Mouse (Mus musculus) hindbrain, embryonic 16.5 days (tissue): ENCODE results near the gene Gtf2i. TPM values are rescaled to one million over a fixed set of nuclear protein-coding genes. Genes with fewer than 3 reads are reported as not detected.

Source experiments
- ATAC-seq: fragments of 200-750 bp; cut with Nextera tagmentation; 2 replicates; pipeline ENCODE4 v1.8.0; 2017; ENCODE audit warnings: moderate TSS enrichment, moderate library complexity
- H3K27ac ChIP-seq: fragments of 300-500 bp; sonication (generic); 2 replicates; pipeline ENCODE4 v1.5.1; 2014; ENCODE audit warnings: low read depth, mild to moderate bottlenecking, control low read depth, low read length, moderate library complexity
- H3K27me3 ChIP-seq: fragments of 300-500 bp; sonication (generic); replicated peaks from 2 replicates; pipeline ENCODE4 v1.6.1; 2014; ENCODE audit warnings: low read length; ENCODE audit not compliant: control insufficient read depth, insufficient read depth
- H3K36me3 ChIP-seq: fragments of 300-500 bp; sonication (generic); 2 replicates; pipeline ENCODE4 v1.6.1; 2014; ENCODE audit warnings: mild to moderate bottlenecking, low read length, moderate library complexity, mixed read lengths; ENCODE audit not compliant: control insufficient read depth, insufficient read depth
- H3K4me1 ChIP-seq: fragments of 300-500 bp; sonication (generic); 2 replicates; pipeline ENCODE4 v1.6.1; 2014; ENCODE audit warnings: low read depth, low read length; ENCODE audit not compliant: control insufficient read depth, insufficient read depth
- H3K4me2 ChIP-seq: fragments of 300-500 bp; sonication (generic); 2 replicates; pipeline ENCODE4 v1.6.1; 2014; ENCODE audit warnings: mild to moderate bottlenecking, low read length, control low read depth, moderate library complexity
- H3K4me3 ChIP-seq: fragments of 300-500 bp; sonication (generic); 2 replicates; pipeline ENCODE4 v1.5.1; 2014; ENCODE audit warnings: mild to moderate bottlenecking, low read length, control low read depth, moderate library complexity
- H3K9ac ChIP-seq: fragments of 300-500 bp; sonication (generic); 2 replicates; pipeline ENCODE4 v1.6.1; 2014; ENCODE audit warnings: low read depth, mild to moderate bottlenecking, control low read depth, low read length, moderate library complexity
- H3K9me3 ChIP-seq: fragments of 300-500 bp; sonication (generic); 2 replicates; pipeline ENCODE4 v1.6.1; 2014; ENCODE audit warnings: mild to moderate bottlenecking, low read length, moderate library complexity; ENCODE audit not compliant: control insufficient read depth
- WGBS: fragments of 180-500 bp; shearing (Covaris S2); extraction: QIAGEN DNeasy Blood & Tissue Kit; methylation state at CpG from one replicate; pipeline ENCODE4 v1.1.7; 2014; 5-methylcytosine and 5-hydroxymethylcytosine counted together
- polyA plus RNA-seq: library from polyadenylated mRNA; unstranded; fragments of >200 nt; fragmentation: Nextera tagmentation; extraction: Ambion mirVana; gene quantifications from 2 replicates; pipeline ENCODE4 v1.2.1, GENCODE M21; 2015

Gtf2i gene
- polyA plus RNA-seq, 1 experiment from 2014 or later = 132 TPM

- no peaks in the 10 kb centered on the region for H3K9me3 ChIP-seq
- 91% methylated on average over 6 of the region's 6 CpGs for WGBS
- no peak overlapping the region for H3K4me2 ChIP-seq
- no peaks in the 10 kb centered on the region for H3K27me3 ChIP-seq
- no peak for ATAC-seq
- H3K9ac ChIP-seq = no peak overlapping the region
- no peak overlapping the region for H3K4me3 ChIP-seq
- H3K36me3 ChIP-seq = no peaks in the 10 kb centered on the region
- no peak overlapping the region for H3K27ac ChIP-seq
- no peaks in the 10 kb centered on the region for H3K4me1 ChIP-seq
Measured at GRCm38 (mm10) chr5:134328482-134329001, 14.0 kb upstream of the Gtf2i start.

GRCm38 (mm10) chr5:134325856-134326566 lies 11.5 kb upstream of the Gtf2i start:
- ATAC-seq = no peak
- Histone ChIP-seq H3K27me3 (no peaks in the 10 kb centered on the region), H3K9ac (no peak overlapping the region), H3K4me1 (no peaks in the 10 kb centered on the region), H3K4me3 (no peak overlapping the region), H3K27ac (no peak overlapping the region), H3K4me2 (no peak overlapping the region), H3K9me3 (no peaks in the 10 kb centered on the region), H3K36me3 (no peaks in the 10 kb centered on the region)
- 80% methylated on average over 13 of the region's 13 CpGs for WGBS

DNA sequence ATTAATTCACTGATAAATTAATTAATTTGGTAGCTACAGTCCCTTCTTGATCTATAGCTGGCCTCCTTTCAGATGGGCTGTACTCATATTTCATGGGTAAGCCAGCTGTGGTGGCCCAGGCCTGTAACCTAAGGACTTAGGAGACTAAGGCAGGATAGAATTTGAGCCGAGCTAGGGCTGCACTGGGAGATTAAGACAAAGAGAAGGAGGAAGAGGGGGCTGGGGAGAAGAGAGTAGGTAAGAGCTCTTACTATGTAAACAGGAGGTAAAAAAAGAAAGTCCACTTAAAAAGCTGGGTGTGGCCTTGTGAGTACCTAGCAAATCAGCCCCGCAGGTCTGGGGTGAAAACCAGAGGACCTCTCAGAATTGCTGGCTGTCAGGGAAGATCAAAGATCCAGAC lies 9.3 kb upstream of the Gtf2i start:
- no peak for ATAC-seq
- H3K9me3 ChIP-seq = no peaks in the 10 kb centered on the region
- H3K4me3 ChIP-seq = no peak overlapping the region
- no peak overlapping the region for H3K27ac ChIP-seq
- H3K9ac ChIP-seq = no peak overlapping the region
- no peaks in the 10 kb centered on the region for H3K4me1 ChIP-seq
- H3K4me2 ChIP-seq = no peak overlapping the region
- no peaks in the 10 kb centered on the region for H3K27me3 ChIP-seq
- 56% methylated on average over 2 of the region's 2 CpGs for WGBS
- no peaks in the 10 kb centered on the region for H3K36me3 ChIP-seq

DNA sequence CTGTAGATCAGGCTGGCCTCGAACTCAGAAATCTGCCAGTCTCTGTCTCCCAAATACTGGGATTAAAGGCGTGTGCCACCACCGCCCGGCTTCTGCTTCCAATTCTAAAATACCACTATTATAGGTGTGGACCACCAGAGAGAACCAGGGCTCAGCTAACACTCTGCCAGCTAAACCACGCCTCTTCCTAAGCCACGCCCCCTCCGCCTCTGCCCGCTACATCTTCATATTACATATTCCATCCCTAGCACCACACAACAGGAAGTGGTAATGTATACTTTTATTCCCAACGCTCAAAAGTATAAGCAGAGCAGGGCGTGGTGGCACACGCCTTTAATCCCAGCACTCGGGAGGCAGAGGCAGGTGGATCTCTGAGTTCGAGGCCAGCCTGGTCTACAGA lies 8.8 kb upstream of the Gtf2i start:
- 93% methylated on average over 13 of the region's 13 CpGs for WGBS
- no peak overlapping the region for H3K4me3 ChIP-seq
- no peak overlapping the region for H3K27ac ChIP-seq
- no peak for ATAC-seq
- no peaks in the 10 kb centered on the region for H3K27me3 ChIP-seq
- no peak overlapping the region for H3K4me2 ChIP-seq
- H3K9ac ChIP-seq = no peak overlapping the region
- H3K36me3 ChIP-seq = no peaks in the 10 kb centered on the region
- no peaks in the 10 kb centered on the region for H3K9me3 ChIP-seq
- no peaks in the 10 kb centered on the region for H3K4me1 ChIP-seq

DNA sequence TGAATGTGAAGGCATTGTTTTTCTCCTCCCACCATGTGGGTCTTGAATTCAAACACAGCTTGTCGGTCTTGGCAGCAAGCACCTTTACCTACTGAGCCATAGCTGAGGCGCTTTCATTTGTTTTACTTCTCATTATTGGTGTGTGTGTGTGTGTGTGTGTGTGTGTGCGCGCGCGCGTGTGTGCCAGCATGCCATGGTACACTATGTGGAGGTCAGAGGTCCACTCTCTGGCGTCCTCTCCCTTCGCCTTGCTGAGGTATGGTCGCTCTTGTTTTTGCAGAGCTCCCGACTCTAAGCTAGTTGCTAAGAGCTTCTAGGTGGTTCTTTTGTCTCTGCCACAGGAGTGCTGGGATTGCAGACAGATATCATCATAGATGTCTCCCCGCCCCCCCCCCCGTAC lies 7.8 kb upstream of the Gtf2i start:
- ATAC-seq = no peak
- no peaks in the 10 kb centered on the region for H3K27me3 ChIP-seq
- WGBS = 86% methylated on average over 13 of the region's 13 CpGs
- H3K9me3 ChIP-seq = no peaks in the 10 kb centered on the region
- H3K4me2 ChIP-seq = no peak overlapping the region
- H3K9ac ChIP-seq = no peak overlapping the region
- no peak overlapping the region for H3K27ac ChIP-seq
- H3K36me3 ChIP-seq = no peaks in the 10 kb centered on the region
- H3K4me3 ChIP-seq = no peak overlapping the region
- no peaks in the 10 kb centered on the region for H3K4me1 ChIP-seq

DNA sequence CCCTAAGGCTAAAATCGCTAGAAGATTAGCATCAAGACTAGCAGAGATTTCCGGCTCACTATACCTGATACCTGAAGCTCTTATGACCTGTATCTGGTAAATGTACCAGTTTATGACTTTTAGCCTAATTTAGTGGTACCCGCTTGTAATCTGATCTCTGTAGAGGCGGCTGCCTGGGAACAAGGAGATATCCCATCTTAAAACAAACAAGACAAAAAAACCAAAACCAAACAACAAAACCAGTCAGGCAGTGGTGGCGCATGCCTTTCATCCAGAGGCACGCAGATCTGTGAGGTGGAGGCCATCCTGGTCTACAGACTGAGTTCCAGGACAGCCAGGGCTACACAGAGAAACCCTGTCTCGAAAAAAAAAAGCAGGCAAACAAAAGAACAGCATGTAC lies 7.1 kb upstream of the Gtf2i start:
- Histone ChIP-seq H3K36me3 (no peaks in the 10 kb centered on the region), H3K9me3 (no peaks in the 10 kb centered on the region), H3K4me1 (peaks cover 1% of the 10 kb centered on the region; the same call in 1 of the 2 replicates), H3K27me3 (no peaks in the 10 kb centered on the region), H3K27ac (no peak overlapping the region), H3K4me3 (no peak overlapping the region), H3K4me2 (no peak overlapping the region), H3K9ac (no peak overlapping the region)
- ATAC-seq = no peak
- WGBS = 79% methylated on average over 7 of the region's 7 CpGs

- Histone ChIP-seq H3K9ac (no peak overlapping the region), H3K4me3 (no peak overlapping the region), H3K4me1 (peaks cover 13% of the 10 kb centered on the region), H3K9me3 (no peaks in the 10 kb centered on the region), H3K27ac (no peak overlapping the region), H3K4me2 (no peak overlapping the region), H3K27me3 (no peaks in the 10 kb centered on the region), H3K36me3 (no peaks in the 10 kb centered on the region)
- no peak for ATAC-seq
- 88% methylated on average over 6 of the region's 6 CpGs for WGBS
Measured at GRCm38 (mm10) chr5:134318903-134319302, 4.3 kb upstream of the Gtf2i start.

GRCm38 (mm10) chr5:134316721-134317120 lies 2.2 kb upstream of the Gtf2i start:
- ATAC-seq = no peak
- Histone ChIP-seq H3K9me3 (no peaks in the 10 kb centered on the region), H3K4me2 (no peak overlapping the region), H3K27me3 (no peaks in the 10 kb centered on the region), H3K4me1 (peaks cover 22% of the 10 kb centered on the region), H3K27ac (peak overlapping the region; percentile 97), H3K9ac (no peak overlapping the region), H3K36me3 (no peaks in the 10 kb centered on the region), H3K4me3 (no peak overlapping the region)
- WGBS = 52% methylated on average over 7 of the region's 7 CpGs

- peak overlapping the region; percentile 71 for H3K4me3 ChIP-seq
- H3K4me2 ChIP-seq = peak overlapping the region; percentile 84
- H3K36me3 ChIP-seq = no peaks in the 10 kb centered on the region
- H3K27me3 ChIP-seq = no peaks in the 10 kb centered on the region
- H3K9me3 ChIP-seq = no peaks in the 10 kb centered on the region
- peak overlapping the region; percentile 97 for H3K27ac ChIP-seq
- H3K4me1 ChIP-seq = peaks cover 27% of the 10 kb centered on the region
- no peak for ATAC-seq
- WGBS = under 1% methylated on average over 25 of the region's 25 CpGs
- H3K9ac ChIP-seq = peak overlapping the region; percentile 50; the same call in 1 of the 2 replicates
Measured at GRCm38 (mm10) chr5:134315623-134316350, 1.2 kb upstream of the Gtf2i start.
